Mouse (Mus musculus): ENCODE measurements around the gene Vps33b.

Gene Vps33b

GRCm38 (mm10) chr7:80269751-80270255 is 354 bp downstream of the Vps33b start:
- in situ Hi-C loops (cut with MboI): no loop called here

- in situ Hi-C loops (cut with MboI): no loop called here
These were observed 4.0 kb downstream of the Vps33b start for GRCm38 (mm10) chr7:80273456-80273855.

- in situ Hi-C loops (cut with MboI): no loop called here
These were observed 6.9 kb downstream of the Vps33b start for GRCm38 (mm10) chr7:80276374-80276773.

DNA sequence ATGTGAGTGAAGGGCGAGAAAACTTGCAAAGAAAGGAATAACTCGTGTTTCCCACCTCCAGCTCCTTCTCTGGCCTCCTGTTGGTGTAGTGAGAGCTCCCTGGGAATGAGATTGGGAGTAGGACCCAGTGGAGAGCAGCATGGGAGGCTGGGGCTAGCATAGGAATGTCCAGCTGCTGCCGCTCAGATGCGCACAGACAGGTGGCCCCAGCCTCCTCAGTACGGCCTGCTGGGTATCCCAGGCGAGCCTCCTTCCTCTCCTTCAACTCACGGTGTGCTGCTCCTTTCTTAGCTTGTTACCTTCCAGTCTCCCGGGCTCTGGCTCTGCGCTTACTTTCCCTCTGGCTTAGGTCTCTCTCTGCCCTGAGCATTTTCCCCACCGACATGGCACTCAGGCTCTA is 10.6 kb downstream of the Vps33b start:
- in situ Hi-C loops (cut with MboI): no loop called here

GRCm38 (mm10) chr7:80280998-80281397 is 11.5 kb downstream of the Vps33b start:
- in situ Hi-C loops (cut with MboI): no loop called here

- in situ Hi-C loops (cut with MboI): no loop called here
These were observed 12.2 kb downstream of the Vps33b start for GRCm38 (mm10) chr7:80281646-80282045.

GRCm38 (mm10) chr7:80283226-80283918 is 13.9 kb downstream of the Vps33b start:
- in situ Hi-C loops (cut with MboI): no loop called here

GRCm38 (mm10) chr7:80284391-80284790 is 14.9 kb downstream of the Vps33b start:
- in situ Hi-C loops (cut with MboI): no loop called here

- in situ Hi-C loops (cut with MboI): no loop called here
These were observed 16.3 kb downstream of the Vps33b start for GRCm38 (mm10) chr7:80285725-80286124.

DNA sequence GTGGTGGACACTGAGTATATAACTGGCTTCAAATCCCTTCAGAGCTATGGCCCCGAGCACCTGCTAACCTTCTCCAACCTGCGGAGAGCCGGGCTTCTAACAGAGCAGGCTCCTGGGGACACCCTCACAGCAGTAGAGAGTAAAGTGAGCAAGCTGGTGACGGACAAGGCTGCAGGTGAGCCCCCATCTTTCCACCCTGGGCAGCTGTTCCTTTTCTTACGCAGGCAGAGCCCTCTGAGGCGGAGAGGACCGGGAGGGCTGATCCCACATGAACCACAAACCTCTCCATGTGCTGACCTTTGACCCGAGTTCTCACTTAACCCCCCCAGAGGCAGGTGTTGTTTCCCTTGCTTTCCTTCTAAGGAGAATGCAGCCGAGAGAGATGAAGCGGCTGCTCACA is 18.3 kb downstream of the Vps33b start:
- in situ Hi-C loops (cut with MboI): no loop called here

DNA sequence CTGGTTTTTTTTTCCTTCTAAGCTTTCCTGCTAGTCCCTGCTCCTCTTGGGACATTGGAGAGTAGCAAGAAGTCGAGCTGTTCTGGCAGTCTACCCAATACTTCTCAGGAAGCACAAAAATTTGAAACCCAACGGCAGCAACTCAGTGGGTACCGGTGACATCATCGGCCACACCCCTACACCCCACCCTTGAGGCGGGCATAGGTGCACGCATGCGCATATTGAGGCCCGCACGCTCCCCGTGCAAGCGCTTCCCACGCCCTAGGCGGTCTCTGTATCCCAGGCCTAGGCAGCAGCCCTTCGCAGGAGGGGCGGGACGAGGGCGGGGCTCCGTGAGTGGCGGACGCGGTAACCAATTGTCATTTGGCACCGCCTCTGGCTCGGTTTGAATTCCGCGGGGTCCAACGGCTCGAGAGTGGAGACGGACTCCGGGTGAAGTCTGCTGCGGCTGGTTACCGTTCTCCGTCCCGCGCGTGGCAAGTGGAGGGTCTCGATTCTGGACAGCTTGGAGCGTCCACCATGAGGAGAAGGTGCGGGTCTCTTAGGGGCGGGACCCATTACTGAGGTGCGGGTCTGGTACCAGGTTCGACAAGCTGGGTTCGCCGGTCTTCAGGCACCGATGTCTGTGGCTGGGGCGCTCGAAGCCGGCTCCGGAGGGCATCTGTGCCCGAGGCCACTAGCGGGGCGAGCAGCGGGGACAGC is 24.8 kb downstream of the Vps33b start, which contains the start of gene Prc1:
TSS of gene Prc1 (plus strand) at position 389 of the 702 bp plus-strand sequence.
- in situ Hi-C loops (cut with MboI): no loop called here

DNA sequence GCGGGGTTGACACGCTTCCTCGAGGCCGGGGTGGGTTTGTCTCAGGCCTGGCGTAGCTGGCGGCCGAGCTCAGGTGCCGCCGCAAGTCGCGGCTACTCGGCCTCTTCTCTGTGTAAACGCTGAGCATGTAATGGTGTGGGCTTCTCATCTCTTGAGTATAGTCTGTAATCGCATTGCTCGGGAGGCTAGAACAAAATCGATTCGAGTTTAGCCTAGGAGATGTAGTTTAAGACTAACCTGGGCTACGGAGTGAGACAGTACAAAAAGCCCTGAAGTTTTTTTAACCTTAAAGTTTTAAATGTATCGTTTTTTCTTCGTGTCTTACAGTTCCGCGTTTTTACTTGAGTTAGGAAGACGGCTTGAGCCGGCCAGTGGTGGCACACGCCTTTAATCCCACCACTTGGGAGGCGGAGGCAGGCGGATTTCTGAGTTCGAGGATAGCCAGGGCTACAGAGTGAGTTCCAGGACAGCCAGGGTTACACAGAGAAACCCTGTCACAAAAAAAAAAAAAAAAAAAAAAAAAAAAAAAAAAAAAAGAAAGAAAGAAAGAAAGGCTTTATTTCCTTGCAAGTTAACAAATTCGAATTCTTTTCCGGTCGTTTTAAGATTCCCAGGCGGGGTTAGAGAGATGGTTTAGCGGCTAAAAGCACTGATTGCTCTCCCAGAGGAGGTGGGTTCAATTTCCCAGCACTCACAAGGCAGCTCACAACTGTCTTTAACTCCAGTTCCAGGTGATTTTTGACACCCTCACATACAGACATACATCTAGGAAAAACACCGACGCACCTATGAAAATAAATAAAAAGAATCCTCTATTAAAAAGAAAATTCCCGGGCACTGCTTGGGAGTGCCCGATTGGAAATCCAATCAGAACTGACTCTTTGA is 25.6 kb downstream of the Vps33b start:
- in situ Hi-C loops (cut with MboI): no loop called here

GRCm38 (mm10) chr7:80296462-80296861 is 27.0 kb downstream of the Vps33b start:
- in situ Hi-C loops (cut with MboI): no loop called here

- in situ Hi-C loops (cut with MboI): no loop called here
These were observed 27.6 kb downstream of the Vps33b start for GRCm38 (mm10) chr7:80297041-80297440.

- in situ Hi-C loops (cut with MboI): no loop called here
These were observed 29.3 kb downstream of the Vps33b start for GRCm38 (mm10) chr7:80298754-80299153.

GRCm38 (mm10) chr7:80299568-80299967 is 30.1 kb downstream of the Vps33b start:
- in situ Hi-C loops (cut with MboI): no loop called here

GRCm38 (mm10) chr7:80301522-80301921 is 32.1 kb downstream of the Vps33b start:
- in situ Hi-C loops (cut with MboI): no loop called here

DNA sequence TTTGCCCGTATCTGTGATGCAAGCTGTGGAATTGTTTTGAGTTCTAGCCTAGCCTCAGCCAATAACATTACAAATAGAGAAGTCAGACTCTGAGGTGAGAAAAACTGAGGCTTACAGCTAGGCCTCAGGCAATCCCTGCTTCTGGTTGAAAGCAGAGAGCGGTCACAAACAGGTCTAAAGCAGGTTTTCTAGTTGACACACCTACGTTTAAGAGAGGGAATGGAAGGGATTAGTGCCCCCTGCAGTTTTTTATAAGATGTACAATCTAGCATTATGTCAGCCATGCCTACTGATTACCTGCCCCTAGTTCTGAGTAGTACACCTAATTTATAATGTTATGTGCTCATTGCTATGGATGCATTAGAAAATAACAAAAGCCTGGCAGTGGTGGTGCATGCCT is 38.3 kb downstream of the Vps33b start:
- in situ Hi-C loops (cut with MboI): no loop called here

DNA sequence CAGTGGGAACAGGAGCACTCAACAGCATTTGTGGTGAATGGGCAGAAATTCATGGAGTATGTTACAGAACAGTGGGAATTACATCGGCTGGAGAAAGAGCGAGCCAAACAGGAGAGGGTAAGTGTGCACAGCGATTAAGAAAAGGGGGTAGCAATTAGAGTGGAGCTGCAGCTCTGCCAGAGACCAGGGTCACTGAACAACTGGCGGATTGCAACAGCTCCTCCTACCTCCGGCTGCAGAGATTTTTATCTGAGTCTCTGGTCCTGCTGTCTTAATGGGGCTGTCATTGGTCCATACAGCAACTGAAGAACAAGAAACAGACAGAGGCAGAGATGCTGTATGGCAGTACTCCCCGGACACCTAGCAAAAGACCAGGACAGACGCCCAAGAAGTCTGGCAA is 41.3 kb downstream of the Vps33b start:
- in situ Hi-C loops (cut with MboI): no loop called here

- in situ Hi-C loops (cut with MboI): no loop called here
These were observed 46.3 kb downstream of the Vps33b start for GRCm38 (mm10) chr7:80315733-80316132.

DNA sequence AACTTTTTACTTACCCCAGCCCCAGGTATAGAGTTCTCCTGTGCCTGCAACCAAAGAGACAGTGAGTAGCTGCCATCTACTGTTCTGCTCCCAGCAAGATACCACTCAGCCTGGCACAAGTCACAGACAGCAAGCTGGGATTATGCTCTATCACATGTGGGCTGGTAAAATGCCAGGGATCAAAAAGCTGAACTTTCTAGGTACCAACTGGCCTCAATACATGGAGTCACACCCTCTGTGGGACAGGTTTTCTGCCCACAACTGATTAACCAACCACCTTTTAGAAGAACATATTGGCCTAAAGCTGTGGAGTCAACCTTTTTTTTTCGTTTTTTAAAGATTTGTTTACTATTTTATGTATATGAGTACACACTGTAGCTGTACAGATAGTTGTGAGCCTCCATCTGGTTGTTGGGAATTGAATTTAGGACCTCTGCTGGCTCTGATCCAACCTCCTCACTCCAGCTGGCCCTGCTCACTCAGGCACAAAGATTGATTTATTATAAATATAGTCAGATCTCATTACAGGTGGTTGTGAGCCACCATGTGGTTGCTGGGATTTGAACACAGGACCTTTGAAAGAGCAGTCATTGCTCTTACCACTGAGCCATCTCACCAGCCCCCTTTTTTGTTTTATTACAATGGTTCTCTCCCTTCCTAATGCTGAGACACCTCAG is 48.1 kb downstream of the Vps33b start:
- in situ Hi-C loops (cut with MboI): no loop called here

DNA sequence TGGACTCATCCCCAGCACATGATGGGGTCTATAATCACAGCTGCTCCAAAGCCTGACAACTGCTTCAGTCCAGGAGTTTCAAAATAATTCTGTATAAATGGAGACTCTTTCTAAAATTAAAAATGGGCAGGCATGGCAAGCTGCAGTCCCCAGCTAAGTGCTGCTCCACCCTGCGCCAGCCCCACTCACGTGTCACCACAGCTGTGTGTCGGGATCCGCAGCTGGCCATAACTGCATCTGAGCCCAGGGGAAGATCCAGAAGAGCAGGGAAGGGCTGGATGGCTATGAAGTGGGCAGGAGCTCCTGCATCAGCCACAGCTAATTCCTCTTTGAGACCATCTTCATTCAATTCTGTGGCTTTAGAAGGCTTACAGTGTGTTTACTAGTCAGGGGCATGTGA is 49.2 kb downstream of the Vps33b start:
- in situ Hi-C loops (cut with MboI): no loop called here
